Mouse (Mus musculus) urinary bladder, adult 2 months (tissue): ENCODE measurements around the gene Itga1. TPM values are rescaled to one million over a fixed set of nuclear protein-coding genes. Genes with fewer than 3 reads are reported as not detected.

Experiments used
- polyA plus RNA-seq: library from polyadenylated mRNA; depleted of rRNA; stranded (reverse); fragments of >200 nt; gene quantifications from 2 replicates; pipeline ENCODE4 v1.2.3, GENCODE M21; 2012; rRNA removed

Itga1 gene
- polyA plus RNA-seq, 1 experiment, result 48.4 TPM

Other genes with a start within 250 kb of the Itga1 start
- 4.7 and 5.4 TPM in 2 replicates for gene Itga2, start 169.9 kb downstream of the Itga1 start, polyA plus RNA-seq
- gene Pelo, start 11.8 kb downstream of the Itga1 start, polyA plus RNA-seq, result 32.8 and 39.0 TPM in 2 replicates
- 10.2 and 13.1 TPM in 2 replicates for gene Gm49395, start within 50 bp of the Itga1 start, polyA plus RNA-seq